Mouse (Mus musculus) neural tube, embryonic 15.5 days (tissue): ENCODE data around the gene Fhl2. TPM values are rescaled to one million over a fixed set of nuclear protein-coding genes. Genes with fewer than 3 reads are reported as not detected.

Experiments
- ATAC-seq: fragments of 200-750 bp; cut with Nextera tagmentation; 2 replicates; pipeline ENCODE4 v1.8.0; 2017; ENCODE audit warnings: mild to moderate bottlenecking, moderate TSS enrichment, moderate library complexity; ENCODE audit not compliant: low FRiP score
- H3K27ac ChIP-seq: fragments of 300-500 bp; sonication (generic); replicated peaks from 2 replicates; pipeline ENCODE4 v1.5.1; 2015; ENCODE audit warnings: mild to moderate bottlenecking, inconsistent platforms
- H3K27me3 ChIP-seq: fragments of 300-500 bp; sonication (generic); replicated peaks from 2 replicates; pipeline ENCODE4 v1.6.1; 2015; ENCODE audit warnings: inconsistent platforms
- H3K36me3 ChIP-seq: fragments of 300-500 bp; sonication (generic); 2 replicates; pipeline ENCODE4 v1.6.1; 2015; ENCODE audit warnings: inconsistent platforms
- H3K4me1 ChIP-seq: fragments of 300-500 bp; sonication (generic); 2 replicates; pipeline ENCODE4 v1.6.1; 2015; ENCODE audit warnings: inconsistent platforms
- H3K4me2 ChIP-seq: fragments of 300-500 bp; sonication (generic); 2 replicates; pipeline ENCODE4 v1.6.1; 2015; ENCODE audit warnings: inconsistent platforms, mild to moderate bottlenecking, moderate library complexity
- H3K4me3 ChIP-seq: fragments of 300-500 bp; sonication (generic); replicated peaks from 2 replicates; pipeline ENCODE4 v1.5.1; 2015; ENCODE audit warnings: mild to moderate bottlenecking, inconsistent platforms
- H3K9ac ChIP-seq: fragments of 300-500 bp; sonication (generic); replicated peaks from 2 replicates; pipeline ENCODE4 v1.6.1; 2015; ENCODE audit warnings: mild to moderate bottlenecking, inconsistent platforms
- H3K9me3 ChIP-seq: fragments of 300-500 bp; sonication (generic); replicated peaks from 2 replicates; pipeline ENCODE4 v1.6.1; 2016; ENCODE audit warnings: inconsistent platforms
- WGBS: fragments of 180-500 bp; shearing (Covaris S2); methylation state at CpG from one replicate; pipeline ENCODE4 v1.1.7; 2015; ENCODE audit warnings: mixed read lengths; 5-methylcytosine and 5-hydroxymethylcytosine counted together
- polyA plus RNA-seq: library from polyadenylated mRNA; unstranded; fragments of >200 nt; fragmentation: Nextera tagmentation; extraction: Ambion mirVana; gene quantifications from 2 replicates; pipeline ENCODE4 v1.2.1, GENCODE M21; 2015

Gene Fhl2
- 31.4 and 32.3 TPM in 2 replicates for polyA plus RNA-seq

- ATAC-seq, result no peak
- H3K27ac ChIP-seq, result no peak within 1 kb of the TSS
- WGBS, result 78% methylated on average over 5 of the region's 5 CpGs
- no peaks in the 10 kb centered on the region for H3K9me3 ChIP-seq
- no peaks in the 10 kb centered on the region for H3K4me1 ChIP-seq
- no peak within 1 kb of the TSS for H3K4me3 ChIP-seq
- no peaks in the 10 kb centered on the region for H3K36me3 ChIP-seq
- H3K9ac ChIP-seq, result no peak within 1 kb of the TSS
- no peaks in the 10 kb centered on the region for H3K27me3 ChIP-seq
- no peak within 1 kb of the TSS for H3K4me2 ChIP-seq
Observed at GRCm38 (mm10) chr1:43196661-43197241, at the start of gene Fhl2. TSS of gene Fhl2 (minus strand) at chr1:43196984.

- H3K9me3 ChIP-seq, result no peaks in the 10 kb centered on the region
- no peaks in the 10 kb centered on the region for H3K36me3 ChIP-seq
- no peak overlapping the region for H3K4me3 ChIP-seq
- no peaks in the 10 kb centered on the region for H3K4me1 ChIP-seq
- 61% methylated on average over 2 of the region's 2 CpGs for WGBS
- no peak overlapping the region for H3K9ac ChIP-seq
- no peaks in the 10 kb centered on the region for H3K27me3 ChIP-seq
- H3K27ac ChIP-seq, result no peak overlapping the region
- no peak overlapping the region for H3K4me2 ChIP-seq
- no peak for ATAC-seq
Observed at GRCm38 (mm10) chr1:43245014-43245413, 48.2 kb upstream of the Fhl2 start.

- no peaks in the 10 kb centered on the region for H3K36me3 ChIP-seq
- no peak overlapping the region for H3K4me2 ChIP-seq
- H3K27ac ChIP-seq, result no peak overlapping the region
- no peaks in the 10 kb centered on the region for H3K27me3 ChIP-seq
- no peak overlapping the region for H3K4me3 ChIP-seq
- H3K9me3 ChIP-seq, result no peaks in the 10 kb centered on the region
- 85% methylated on average over 2 of the region's 2 CpGs for WGBS
- no peak overlapping the region for H3K9ac ChIP-seq
- ATAC-seq, result no peak
- no peaks in the 10 kb centered on the region for H3K4me1 ChIP-seq
Observed at GRCm38 (mm10) chr1:43241208-43241607, 44.4 kb upstream of the Fhl2 start.

- H3K27ac ChIP-seq, result no peak overlapping the region
- ATAC-seq, result no peak
- H3K9ac ChIP-seq, result no peak overlapping the region
- WGBS, result 87% methylated on average over 2 of the region's 2 CpGs
- no peaks in the 10 kb centered on the region for H3K4me1 ChIP-seq
- no peaks in the 10 kb centered on the region for H3K9me3 ChIP-seq
- H3K27me3 ChIP-seq, result no peaks in the 10 kb centered on the region
- no peaks in the 10 kb centered on the region for H3K36me3 ChIP-seq
- H3K4me2 ChIP-seq, result no peak overlapping the region
- H3K4me3 ChIP-seq, result no peak overlapping the region
Observed at GRCm38 (mm10) chr1:43239796-43240313, 43.1 kb upstream of the Fhl2 start.

- no peak overlapping the region for H3K9ac ChIP-seq
- H3K4me2 ChIP-seq, result no peak overlapping the region
- H3K27me3 ChIP-seq, result no peaks in the 10 kb centered on the region
- no peak overlapping the region for H3K27ac ChIP-seq
- no peak overlapping the region for H3K4me3 ChIP-seq
- no peaks in the 10 kb centered on the region for H3K9me3 ChIP-seq
- ATAC-seq, result no peak
- H3K4me1 ChIP-seq, result no peaks in the 10 kb centered on the region
- H3K36me3 ChIP-seq, result no peaks in the 10 kb centered on the region
- WGBS, result 83% methylated on average over 2 of the region's 2 CpGs
Observed at GRCm38 (mm10) chr1:43238471-43238870, 41.7 kb upstream of the Fhl2 start.

- no peaks in the 10 kb centered on the region for H3K36me3 ChIP-seq
- H3K4me2 ChIP-seq, result no peak overlapping the region
- WGBS, result 87% methylated on average over 3 of the region's 3 CpGs
- H3K9ac ChIP-seq, result no peak overlapping the region
- no peaks in the 10 kb centered on the region for H3K9me3 ChIP-seq
- H3K27ac ChIP-seq, result no peak overlapping the region
- ATAC-seq, result no peak
- H3K27me3 ChIP-seq, result no peaks in the 10 kb centered on the region
- no peak overlapping the region for H3K4me3 ChIP-seq
- H3K4me1 ChIP-seq, result no peaks in the 10 kb centered on the region
Observed at GRCm38 (mm10) chr1:43237360-43238235, 40.8 kb upstream of the Fhl2 start.

GRCm38 (mm10) chr1:43225531-43226151 lies 28.9 kb upstream of the Fhl2 start:
- no peaks in the 10 kb centered on the region for H3K4me1 ChIP-seq
- H3K9me3 ChIP-seq, result no peaks in the 10 kb centered on the region
- no peak for ATAC-seq
- 85% methylated on average over 8 of the region's 8 CpGs for WGBS
- H3K4me2 ChIP-seq, result no peak overlapping the region
- no peak overlapping the region for H3K27ac ChIP-seq
- H3K27me3 ChIP-seq, result no peaks in the 10 kb centered on the region
- H3K4me3 ChIP-seq, result no peak overlapping the region
- H3K9ac ChIP-seq, result no peak overlapping the region
- H3K36me3 ChIP-seq, result no peaks in the 10 kb centered on the region

- no peaks in the 10 kb centered on the region for H3K27me3 ChIP-seq
- H3K4me3 ChIP-seq, result no peak overlapping the region
- ATAC-seq, result no peak
- H3K4me1 ChIP-seq, result no peaks in the 10 kb centered on the region
- no peak overlapping the region for H3K4me2 ChIP-seq
- no peaks in the 10 kb centered on the region for H3K9me3 ChIP-seq
- H3K27ac ChIP-seq, result no peak overlapping the region
- no peak overlapping the region for H3K9ac ChIP-seq
- WGBS, result 82% methylated on average over 4 of the region's 4 CpGs
- no peaks in the 10 kb centered on the region for H3K36me3 ChIP-seq
Observed at GRCm38 (mm10) chr1:43224943-43225342, 28.2 kb upstream of the Fhl2 start.

- Histone ChIP-seq H3K4me3 (no peak overlapping the region), H3K9ac (no peak overlapping the region), H3K9me3 (no peaks in the 10 kb centered on the region), H3K4me1 (no peaks in the 10 kb centered on the region), H3K27ac (no peak overlapping the region), H3K4me2 (no peak overlapping the region), H3K36me3 (no peaks in the 10 kb centered on the region), H3K27me3 (no peaks in the 10 kb centered on the region)
- no peak for ATAC-seq
- WGBS, result 66% methylated on average over 2 of the region's 2 CpGs
Observed at GRCm38 (mm10) chr1:43224171-43224570, 27.4 kb upstream of the Fhl2 start.

- no peaks in the 10 kb centered on the region for H3K4me1 ChIP-seq
- ATAC-seq, result no peak
- no peak overlapping the region for H3K4me2 ChIP-seq
- H3K27me3 ChIP-seq, result no peaks in the 10 kb centered on the region
- 91% methylated on average over 5 of the region's 5 CpGs for WGBS
- no peak overlapping the region for H3K27ac ChIP-seq
- H3K4me3 ChIP-seq, result no peak overlapping the region
- no peaks in the 10 kb centered on the region for H3K9me3 ChIP-seq
- H3K36me3 ChIP-seq, result no peaks in the 10 kb centered on the region
- no peak overlapping the region for H3K9ac ChIP-seq
Observed at GRCm38 (mm10) chr1:43223097-43223496, 26.3 kb upstream of the Fhl2 start.

GRCm38 (mm10) chr1:43218016-43218680 lies 21.4 kb upstream of the Fhl2 start:
- no peak overlapping the region for H3K9ac ChIP-seq
- H3K4me1 ChIP-seq, result no peaks in the 10 kb centered on the region
- ATAC-seq, result no peak
- no peaks in the 10 kb centered on the region for H3K9me3 ChIP-seq
- 88% methylated on average over 3 of the region's 3 CpGs for WGBS
- H3K4me3 ChIP-seq, result no peak overlapping the region
- no peaks in the 10 kb centered on the region for H3K27me3 ChIP-seq
- no peak overlapping the region for H3K27ac ChIP-seq
- H3K4me2 ChIP-seq, result no peak overlapping the region
- no peaks in the 10 kb centered on the region for H3K36me3 ChIP-seq
